Mouse (Mus musculus) thymus, adult 2 months (tissue): ENCODE data around the gene Rgcc. TPM values are rescaled to one million over a fixed set of nuclear protein-coding genes. Genes with fewer than 3 reads are reported as not detected.

Experiments
- DNase-seq: peaks from one replicate; pipeline ENCODE4 v3.0.0; 2021
- H3K27ac ChIP-seq: fragments of 200-500 bp; 2 replicates; pipeline ENCODE4 v1.5.1; 2012; ENCODE audit warnings: low read length, control low read depth; ENCODE audit not compliant: control insufficient read depth, insufficient read depth
- H3K27me3 ChIP-seq: fragments of 200-500 bp; 2 replicates; pipeline ENCODE4 v1.6.1; 2012; ENCODE audit warnings: mild to moderate bottlenecking, low read length, moderate library complexity, mixed read lengths; ENCODE audit not compliant: control insufficient read depth, insufficient read depth
- H3K36me3 ChIP-seq: fragments of 200-500 bp; 2 replicates; pipeline ENCODE4 v1.6.1; 2012; ENCODE audit warnings: mild to moderate bottlenecking, low read length, moderate library complexity; ENCODE audit not compliant: control insufficient read depth, insufficient read depth
- H3K4me1 ChIP-seq: fragments of 200-500 bp; replicated peaks from 2 replicates; pipeline ENCODE4 v1.6.1; 2012; ENCODE audit warnings: low read length; ENCODE audit not compliant: control insufficient read depth, insufficient read depth
- H3K4me3 ChIP-seq: fragments of 200-500 bp; 2 replicates; pipeline ENCODE4 v1.5.1; 2012; ENCODE audit warnings: mild to moderate bottlenecking, low read length, control low read depth, moderate library complexity; ENCODE audit not compliant: control insufficient read depth, insufficient read depth
- CTCF ChIP-seq: fragments of 200-500 bp; IDR thresholded peaks from 2 replicates; pipeline ENCODE4 v1.5.1; 2012; ENCODE audit warnings: mild to moderate bottlenecking, control low read depth, low read length, moderate library complexity, borderline replicate concordance; ENCODE audit not compliant: control insufficient read depth, poor library complexity, insufficient read depth; ENCODE audit errors: extremely low read depth
- POLR2A ChIP-seq: fragments of 200-500 bp; IDR thresholded peaks from 2 replicates; pipeline ENCODE4 v1.6.1; 2012; ENCODE audit warnings: mild to moderate bottlenecking, low read length, control low read depth, moderate library complexity; ENCODE audit not compliant: control insufficient read depth, poor library complexity, insufficient read depth; ENCODE audit errors: extremely low read depth
- WGBS: fragments of 180-500 bp; shearing (Covaris S2); methylation state at CpG from one replicate; pipeline ENCODE4 v1.1.7; 2018; 5-methylcytosine and 5-hydroxymethylcytosine counted together
- polyA plus RNA-seq: library from polyadenylated mRNA; depleted of rRNA; stranded (reverse); fragments of >200 nt; gene quantifications from 2 replicates; pipeline ENCODE4 v1.2.3, GENCODE M21; 2012

Rgcc gene
- polyA plus RNA-seq, 1 experiment: 880 TPM

- no peaks in the 10 kb centered on the region for H3K27me3 ChIP-seq
- peaks cover 45% of the 10 kb centered on the region for H3K36me3 ChIP-seq
- 11% methylated on average over 5 of the region's 5 CpGs for WGBS
- peaks cover 40% of the 10 kb centered on the region for H3K4me1 ChIP-seq
- TF ChIP-seq CTCF (no peak), POLR2A (no peak)
- H3K4me3 ChIP-seq: peak overlapping the region; percentile 15; the same call in 1 of the 2 replicates
- no peak for DNase-seq
- H3K27ac ChIP-seq: peak overlapping the region; percentile 41; the same call in 1 of the 2 replicates
These were observed 4.6 kb downstream of the Rgcc start for GRCm38 (mm10) chr14:79296836-79297235.

GRCm38 (mm10) chr14:79296201-79296600, 5.2 kb downstream of the Rgcc start:
- no peak for TF ChIP-seq POLR2A
- peaks cover 40% of the 10 kb centered on the region for H3K4me1 ChIP-seq
- no peak for DNase-seq
- no peaks in the 10 kb centered on the region for H3K27me3 ChIP-seq
- H3K27ac ChIP-seq: peak overlapping the region; percentile 61
- peaks cover 50% of the 10 kb centered on the region for H3K36me3 ChIP-seq
- H3K4me3 ChIP-seq: no peak overlapping the region
- WGBS: 56% methylated on average over 7 of the region's 7 CpGs

GRCm38 (mm10) chr14:79295579-79295978, 5.9 kb downstream of the Rgcc start:
- H3K27ac ChIP-seq: peak overlapping the region; percentile 67
- H3K4me3 ChIP-seq: no peak overlapping the region
- WGBS: 54% methylated on average over 9 of the region's 9 CpGs
- peaks cover 46% of the 10 kb centered on the region for H3K4me1 ChIP-seq
- DNase-seq: no peak
- no peaks in the 10 kb centered on the region for H3K27me3 ChIP-seq
- H3K36me3 ChIP-seq: peaks cover 57% of the 10 kb centered on the region
- TF ChIP-seq CTCF (no peak), POLR2A (no peak)

GRCm38 (mm10) chr14:79294950-79295349, 6.5 kb downstream of the Rgcc start:
- Histone ChIP-seq H3K36me3 (peaks cover 63% of the 10 kb centered on the region), H3K4me3 (no peak overlapping the region), H3K27me3 (no peaks in the 10 kb centered on the region), H3K4me1 (peaks cover 52% of the 10 kb centered on the region), H3K27ac (peak overlapping the region; percentile 67)
- TF ChIP-seq CTCF: no peak
- TF ChIP-seq POLR2A: no peak
- DNase-seq: no peak
- WGBS: 26% methylated on average over 5 of the region's 5 CpGs

GRCm38 (mm10) chr14:79294051-79294814, 7.2 kb downstream of the Rgcc start:
- H3K4me3 ChIP-seq: no peak overlapping the region
- no peak for TF ChIP-seq CTCF
- no peak for TF ChIP-seq POLR2A
- 31% methylated on average over 8 of the region's 8 CpGs for WGBS
- no peak for DNase-seq
- peaks cover 67% of the 10 kb centered on the region for H3K36me3 ChIP-seq
- H3K27me3 ChIP-seq: no peaks in the 10 kb centered on the region
- H3K4me1 ChIP-seq: peaks cover 57% of the 10 kb centered on the region
- H3K27ac ChIP-seq: peak overlapping the region; percentile 77

- WGBS: 31% methylated on average over 12 of the region's 16 CpGs
- Histone ChIP-seq H3K4me3 (no peak overlapping the region), H3K27ac (peak overlapping the region; percentile 94), H3K36me3 (peaks cover 67% of the 10 kb centered on the region), H3K4me1 (peaks cover 60% of the 10 kb centered on the region), H3K27me3 (no peaks in the 10 kb centered on the region)
- TF ChIP-seq CTCF: no peak
- peak; percentile 83 for DNase-seq
These were observed 8.2 kb downstream of the Rgcc start for GRCm38 (mm10) chr14:79293119-79293780.

GRCm38 (mm10) chr14:79291629-79292028, 9.8 kb downstream of the Rgcc start:
- TF ChIP-seq POLR2A (no peak), CTCF (no peak)
- peak overlapping the region; percentile 22; the same call in 1 of the 2 replicates for H3K27ac ChIP-seq
- 95% methylated on average over 4 of the region's 4 CpGs for WGBS
- H3K27me3 ChIP-seq: no peaks in the 10 kb centered on the region
- H3K4me3 ChIP-seq: no peak overlapping the region
- H3K4me1 ChIP-seq: peaks cover 57% of the 10 kb centered on the region
- DNase-seq: no peak
- H3K36me3 ChIP-seq: peaks cover 67% of the 10 kb centered on the region
